Mouse (Mus musculus) heart, embryonic 15.5 days (tissue): Measurements from ENCODE around the gene Btrc. TPM values are rescaled to one million over a fixed set of nuclear protein-coding genes. Genes with fewer than 3 reads are reported as not detected.

ENCODE experiments used
- ATAC-seq: fragments of 200-750 bp; cut with Nextera tagmentation; replicated peaks from 2 replicates; pipeline ENCODE4 v1.8.0; 2017; ENCODE audit warnings: low read depth, moderate TSS enrichment; ENCODE audit not compliant: insufficient number of reproducible peaks, insufficient read depth, low FRiP score
- H3K27ac ChIP-seq: fragments of 300-500 bp; sonication (generic); 2 replicates; pipeline ENCODE4 v1.5.1; 2015; ENCODE audit warnings: mild to moderate bottlenecking, inconsistent platforms
- H3K27me3 ChIP-seq: fragments of 300-500 bp; sonication (generic); 2 replicates; pipeline ENCODE4 v1.6.1; 2015; ENCODE audit warnings: inconsistent platforms
- H3K36me3 ChIP-seq: fragments of 300-500 bp; sonication (generic); 2 replicates; pipeline ENCODE4 v1.6.1; 2015; ENCODE audit warnings: mild to moderate bottlenecking, inconsistent platforms
- H3K4me1 ChIP-seq: fragments of 300-500 bp; sonication (generic); replicated peaks from 2 replicates; pipeline ENCODE4 v1.6.1; 2015; ENCODE audit warnings: inconsistent platforms
- H3K4me2 ChIP-seq: fragments of 300-500 bp; sonication (generic); 2 replicates; pipeline ENCODE4 v1.6.1; 2015; ENCODE audit warnings: inconsistent platforms, mild to moderate bottlenecking, moderate library complexity
- H3K4me3 ChIP-seq: fragments of 300-500 bp; sonication (generic); 2 replicates; pipeline ENCODE4 v1.5.1; 2015; ENCODE audit warnings: mild to moderate bottlenecking, inconsistent platforms
- H3K9ac ChIP-seq: fragments of 300-500 bp; sonication (generic); 2 replicates; pipeline ENCODE4 v1.6.1; 2015; ENCODE audit warnings: mild to moderate bottlenecking, inconsistent platforms
- H3K9me3 ChIP-seq: fragments of 300-500 bp; sonication (generic); replicated peaks from 2 replicates; pipeline ENCODE4 v1.6.1; 2016; ENCODE audit warnings: inconsistent platforms
- WGBS: fragments of 180-500 bp; shearing (Covaris S2); methylation state at CpG from one replicate; pipeline ENCODE4 v1.1.7; 2015; ENCODE audit warnings: mixed read lengths; 5-methylcytosine and 5-hydroxymethylcytosine counted together
- polyA plus RNA-seq: library from polyadenylated mRNA; unstranded; fragments of >200 nt; fragmentation: Nextera tagmentation; extraction: Ambion mirVana; gene quantifications from 2 replicates; pipeline ENCODE4 v1.2.1, GENCODE M21; 2015

Btrc gene
- polyA plus RNA-seq, 1 experiment from 2014 or later = 26.7 TPM

DNA sequence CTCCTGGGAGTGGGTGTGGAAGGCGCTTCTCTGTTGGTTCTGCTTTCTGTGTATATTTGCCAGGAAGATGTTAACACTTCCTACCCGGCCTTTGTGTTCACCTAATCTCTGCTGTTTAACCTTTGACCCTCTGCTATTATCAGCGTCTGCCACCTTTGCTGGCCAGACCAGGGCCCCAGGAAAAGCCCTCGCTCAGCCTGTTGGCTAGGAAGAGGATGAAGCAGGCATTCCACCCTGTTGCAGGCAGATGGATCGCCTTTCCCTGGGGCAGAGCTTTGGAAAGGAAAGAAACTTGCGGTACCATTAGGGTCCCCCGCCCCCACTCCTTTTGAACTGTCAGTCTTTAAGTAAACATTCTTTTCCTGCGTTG lies 212.1 kb downstream of the Btrc start:
- no peak overlapping the region for H3K4me3 ChIP-seq
- peak overlapping the region; percentile 21 for H3K4me2 ChIP-seq

DNA sequence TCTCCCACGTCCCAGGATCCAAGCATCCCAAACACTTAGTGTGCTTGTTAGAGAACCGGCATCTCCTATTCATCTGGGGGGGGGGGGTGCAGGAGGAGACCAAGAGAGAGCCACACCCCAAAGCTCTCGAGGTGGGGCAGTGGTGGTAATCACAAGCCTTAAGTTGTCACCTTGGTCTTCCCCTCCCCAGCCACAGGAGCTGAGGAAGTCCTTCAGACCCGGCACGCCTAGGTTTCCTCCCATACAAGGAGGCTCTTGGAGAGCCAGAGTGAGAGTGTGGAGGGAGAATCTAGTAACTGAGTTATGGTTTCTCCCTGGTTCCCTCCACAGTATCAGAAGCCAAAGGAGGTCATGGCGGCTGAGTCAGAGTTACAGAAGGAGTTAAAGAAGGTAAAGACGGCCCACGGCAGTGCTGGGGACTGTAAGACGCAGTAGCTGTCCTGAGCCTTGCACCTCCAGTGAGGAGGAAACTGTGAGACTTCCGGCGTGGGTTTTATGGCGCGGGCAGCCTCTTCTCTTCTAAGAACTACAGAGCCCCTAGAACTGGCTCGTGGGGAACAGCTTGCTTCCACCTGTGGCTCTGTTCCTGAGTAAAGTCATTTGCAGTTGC lies 213.7 kb downstream of the Btrc start:
- 71% methylated on average over 14 of the region's 14 CpGs for WGBS
- ATAC-seq = no peak
- H3K4me1 ChIP-seq = peaks cover 53% of the 10 kb centered on the region
- no peak overlapping the region for H3K4me2 ChIP-seq
- no peaks in the 10 kb centered on the region for H3K9me3 ChIP-seq
- peak overlapping the region; percentile 34; the same call in 1 of the 2 replicates for H3K27ac ChIP-seq
- no peak overlapping the region for H3K9ac ChIP-seq
- peaks cover 19% of the 10 kb centered on the region; the same call in 1 of the 2 replicates for H3K36me3 ChIP-seq
- no peak overlapping the region for H3K4me3 ChIP-seq
- H3K27me3 ChIP-seq = no peaks in the 10 kb centered on the region

More for the DNA sequence above, 212.1 kb downstream of the Btrc start:
- Histone ChIP-seq H3K9ac (no peak overlapping the region; the same call in 1 of the 2 replicates), H3K4me1 (peaks cover 53% of the 10 kb centered on the region), H3K27me3 (no peaks in the 10 kb centered on the region), H3K36me3 (peaks cover 15% of the 10 kb centered on the region; the same call in 1 of the 2 replicates), H3K9me3 (no peaks in the 10 kb centered on the region), H3K27ac (peak overlapping the region; percentile 40)
- whole genome bisulfite sequencing = 20% methylated on average over 8 of the region's 8 CpGs
- ATAC-seq = no peak

DNA sequence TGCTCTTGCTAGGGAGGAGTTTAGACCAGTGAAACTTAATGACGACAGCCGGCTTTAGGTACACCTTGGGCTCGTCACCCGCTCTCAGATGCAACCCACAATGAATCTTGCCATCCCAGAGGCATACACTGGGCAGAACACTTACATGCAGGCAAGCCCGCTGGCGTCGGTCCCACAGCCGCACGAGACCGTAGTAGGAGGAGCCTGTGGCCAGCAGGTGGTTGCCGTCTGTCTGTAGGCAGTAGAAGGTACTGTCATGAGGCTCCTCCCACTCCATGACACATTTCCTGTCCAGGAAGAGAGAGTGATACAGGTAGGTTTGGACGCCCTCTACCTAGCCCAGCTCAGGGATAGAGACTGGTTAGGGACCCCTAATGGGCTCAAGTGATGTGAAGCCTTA lies 215.4 kb downstream of the Btrc start:
- Histone ChIP-seq H3K9me3 (no peaks in the 10 kb centered on the region), H3K4me3 (no peak overlapping the region), H3K36me3 (peaks cover 19% of the 10 kb centered on the region; the same call in 1 of the 2 replicates), H3K27me3 (no peaks in the 10 kb centered on the region), H3K9ac (no peak overlapping the region), H3K4me2 (no peak overlapping the region), H3K4me1 (peaks cover 45% of the 10 kb centered on the region), H3K27ac (no peak overlapping the region)
- WGBS = 74% methylated on average over 12 of the region's 12 CpGs
- peak; percentile 19; the same call in 1 of the 2 replicates for ATAC-seq

DNA sequence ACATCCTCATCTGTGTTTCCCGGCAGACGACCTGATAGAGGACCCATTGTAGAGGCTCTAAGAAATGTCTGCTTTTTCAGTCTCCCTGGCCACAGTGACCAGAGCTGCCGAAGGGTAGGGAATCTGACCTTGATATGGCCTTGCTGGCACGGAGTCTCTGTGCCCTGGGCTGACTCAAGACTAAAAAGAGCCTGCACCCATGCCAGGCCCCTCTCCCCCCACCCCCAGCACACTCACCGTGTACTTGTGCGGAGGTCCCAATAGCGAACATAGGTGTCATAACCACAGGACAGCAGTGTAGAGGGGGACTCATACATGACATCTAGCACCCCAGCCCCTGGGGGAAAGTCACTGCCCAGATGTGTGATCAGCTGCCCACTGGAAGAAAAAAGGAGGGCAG lies 215.9 kb downstream of the Btrc start:
- Histone ChIP-seq H3K9me3 (no peaks in the 10 kb centered on the region), H3K36me3 (peaks cover 19% of the 10 kb centered on the region; the same call in 1 of the 2 replicates), H3K27ac (0 out of 2 replicates have a peak overlapping the region, but pooled peaks have one; percentile 14), H3K4me1 (peaks cover 41% of the 10 kb centered on the region), H3K4me2 (no peak overlapping the region), H3K4me3 (no peak overlapping the region), H3K27me3 (no peaks in the 10 kb centered on the region), H3K9ac (no peak overlapping the region)
- 59% methylated on average over 7 of the region's 7 CpGs for WGBS
- ATAC-seq = no peak

Other genes with a start within 250 kb of the Btrc start
- gene Tlx1, start 213.1 kb upstream of the Btrc start, polyA plus RNA-seq = 0.28 and 0.40 TPM in 2 replicates
- not detected in 2 replicates for gene Lbx1, start 127.9 kb upstream of the Btrc start, polyA plus RNA-seq
- gene Poll, start 196.8 kb downstream of the Btrc start, polyA plus RNA-seq = 11.5 and 14.7 TPM in 2 replicates
- 28.3 and 29.3 TPM in 2 replicates for gene Gm17018, start 196.9 kb downstream of the Btrc start, polyA plus RNA-seq